Comparison of ENCODE assay signal across 12 mouse cellular contexts in genomic region chr10:18020846-18021245, GRCm38 (mm10). TPM values are rescaled to one million over a fixed set of nuclear protein-coding genes. Genes with fewer than 3 reads are reported as not detected.
DNase-seq lines count a peak whose midpoint lies in the region; ATAC-seq and TF ChIP-seq lines count a peak whose summit lies in the region.
"Had no signal": no experiment of that assay in that cellular context is flagged by ENCODE, and none has a peak within 500 bp of the region (broad histone marks: within the 10 kb centered on the region; RNA-seq: fewer than 3 reads in every experiment).

No protein-coding gene starts in this region.

- WGBS in heart, embryonic 11.5 days (ENCODE audit: insufficient replicate concordance) = 90% methylated on average over 1 of the region's 1 CpGs
- WGBS in neural tube, embryonic 11.5 days = 77% methylated on average over 1 of the region's 1 CpGs
- WGBS in hindbrain, embryonic 14.5 days = 38% methylated on average over 1 of the region's 1 CpGs
- 92% methylated on average over 1 of the region's 1 CpGs for WGBS in lung, postnatal 0 days

- intact Hi-C loops in heart, postnatal 14 days (cut with DNase I) = no loop called here

- H3K27me3 ChIP-seq in heart, embryonic 11.5 days (ENCODE audit: control insufficient read depth, insufficient read depth, low read length) = no peaks in the 10 kb centered on the region
- H3K27me3 ChIP-seq in neural tube, embryonic 11.5 days (ENCODE audit: control insufficient read depth, insufficient read depth, low read length) = no peaks in the 10 kb centered on the region
- no peaks in the 10 kb centered on the region for H3K27me3 ChIP-seq in hindbrain, embryonic 14.5 days (ENCODE audit: control insufficient read depth, insufficient read depth, low read length)
- no peaks in the 10 kb centered on the region for H3K27me3 ChIP-seq in lung, postnatal 0 days (replicated peaks; ENCODE audit: insufficient read depth, low read length)
- H3K27me3 ChIP-seq: liver, embryonic 13.5 days had no signal

- H3K27ac ChIP-seq in heart, embryonic 11.5 days (ENCODE audit: low read depth, low read length) = no peak overlapping the region
- 0 out of 2 replicates have a peak overlapping the region, but pooled peaks have one; percentile 23 for H3K27ac ChIP-seq in neural tube, embryonic 11.5 days (ENCODE audit: low read depth, low read length)
- no peak overlapping the region for H3K27ac ChIP-seq in hindbrain, embryonic 14.5 days
- no peak overlapping the region for H3K27ac ChIP-seq in lung, postnatal 0 days (ENCODE audit: low read length)
- H3K27ac ChIP-seq: liver, embryonic 13.5 days had no signal

- TF ChIP-seq CTCF in lung, postnatal 0 days (IDR thresholded peaks at IDR 0.05) = no peak

- DNase-seq in heart, postnatal 14 days = no peak
- DNase-seq in neural tube, embryonic 11.5 days (ENCODE audit: low spot score) = no peak
- no peak for DNase-seq in neural tube, embryonic 10.5 days (ENCODE audit: extremely low spot score, low spot score)
- DNase-seq in hindbrain, embryonic 14.5 days (ENCODE audit: low spot score) = no peak
- DNase-seq in telencephalon, adult 2 months (ENCODE audit: low read depth, low spot score) = peak; percentile 59
- DNase-seq in layer of hippocampus, adult 8-10 months (ENCODE audit: low spot score in 2 of 2) = no peak
- DNase-seq in lung, postnatal 0 days (ENCODE audit: low spot score) = no peak
- DNase-seq: adrenal gland, postnatal 36 days; kidney, adult 8-10 months; layer of hippocampus, postnatal 36 days; liver, embryonic 13.5 days had no signal

- no peak for ATAC-seq in heart, embryonic 11.5 days (replicated peaks; ENCODE audit: insufficient number of reproducible peaks, low FRiP score, low TSS enrichment)
- no peak for ATAC-seq in neural tube, embryonic 11.5 days (ENCODE audit: insufficient read depth, low FRiP score, low TSS enrichment)
- ATAC-seq in hindbrain, embryonic 14.5 days (ENCODE audit: low FRiP score) = no peak
- ATAC-seq in lung, postnatal 0 days = no peak

- no peak overlapping the region for H3K9ac ChIP-seq in heart, embryonic 11.5 days (ENCODE audit: low read depth, low read length)
- no peak overlapping the region for H3K9ac ChIP-seq in neural tube, embryonic 11.5 days (ENCODE audit: low read length)
- no peak overlapping the region for H3K9ac ChIP-seq in hindbrain, embryonic 14.5 days
- H3K9ac ChIP-seq in lung, postnatal 0 days (replicated peaks; ENCODE audit: low read depth) = no peak overlapping the region

- TF ChIP-seq EP300 in lung, postnatal 0 days (IDR thresholded peaks at IDR 0.05) = no peak

- H3K4me3 ChIP-seq in heart, embryonic 11.5 days (ENCODE audit: low read depth, low read length) = no peak overlapping the region
- H3K4me3 ChIP-seq in neural tube, embryonic 11.5 days (ENCODE audit: low read depth, low read length) = no peak overlapping the region
- no peak overlapping the region for H3K4me3 ChIP-seq in hindbrain, embryonic 14.5 days (replicated peaks; ENCODE audit: low read length)
- H3K4me3 ChIP-seq in lung, postnatal 0 days (ENCODE audit: low read depth, low read length) = no peak overlapping the region

- peaks cover 14% of the 10 kb centered on the region for H3K36me3 ChIP-seq in heart, embryonic 11.5 days (ENCODE audit: control insufficient read depth, insufficient read depth, low read length)
- no peaks in the 10 kb centered on the region for H3K36me3 ChIP-seq in neural tube, embryonic 11.5 days (ENCODE audit: control insufficient read depth, insufficient read depth, low read length)
- peaks cover 22% of the 10 kb centered on the region for H3K36me3 ChIP-seq in hindbrain, embryonic 14.5 days (replicated peaks; ENCODE audit: control insufficient read depth, insufficient read depth)
- no peaks in the 10 kb centered on the region for H3K36me3 ChIP-seq in lung, postnatal 0 days (ENCODE audit: insufficient read depth, low read length)

- peak overlapping the region; percentile 59; the same call in 1 of the 2 replicates for H3K4me2 ChIP-seq in heart, embryonic 11.5 days
- no peak overlapping the region for H3K4me2 ChIP-seq in neural tube, embryonic 11.5 days (ENCODE audit: low read depth)
- peak overlapping the region; percentile 62; the same call in 1 of the 2 replicates for H3K4me2 ChIP-seq in hindbrain, embryonic 14.5 days (replicated peaks)
- H3K4me2 ChIP-seq in lung, postnatal 0 days (replicated peaks; ENCODE audit: low read depth, low read length) = no peak overlapping the region

- H3K4me1 ChIP-seq in heart, embryonic 11.5 days (ENCODE audit: control insufficient read depth, insufficient read depth, low read length) = peaks cover 7% of the 10 kb centered on the region; the same call in 1 of the 2 replicates
- peaks cover 2% of the 10 kb centered on the region; the same call in 1 of the 2 replicates for H3K4me1 ChIP-seq in neural tube, embryonic 11.5 days (ENCODE audit: control insufficient read depth, insufficient read depth, low read length)
- 0 out of 2 replicates have a peak, but pooled peaks cover 6% of the 10 kb centered on the region for H3K4me1 ChIP-seq in hindbrain, embryonic 14.5 days (replicated peaks; ENCODE audit: control insufficient read depth, insufficient read depth, low read length)
- no peaks in the 10 kb centered on the region for H3K4me1 ChIP-seq in lung, postnatal 0 days (ENCODE audit: insufficient read depth, low read depth, low read length)

- H3K9me3 ChIP-seq in heart, embryonic 11.5 days (replicated peaks; ENCODE audit: control insufficient read depth, low read length) = no peaks in the 10 kb centered on the region
- no peaks in the 10 kb centered on the region for H3K9me3 ChIP-seq in neural tube, embryonic 11.5 days (ENCODE audit: control insufficient read depth, low read length)
- H3K9me3 ChIP-seq in hindbrain, embryonic 14.5 days (ENCODE audit: control insufficient read depth, low read length) = no peaks in the 10 kb centered on the region
- no peaks in the 10 kb centered on the region for H3K9me3 ChIP-seq in lung, postnatal 0 days (ENCODE audit: low read length)
- H3K9me3 ChIP-seq: liver, embryonic 13.5 days had no signal

RNA-seq across cellular contexts. Expression of gene Abracl, which starts 2.2 kb away (rescaled TPM):
- polyA plus RNA-seq in heart, embryonic 11.5 days (2014; fragmentation: Nextera tagmentation; extraction: Ambion mirVana) = 210 and 221 TPM in 2 replicates
- total RNA-seq in heart, postnatal 14 days (2021) = 10 to 100 TPM; 35.3 to 48.4 TPM
- 179 and 181 TPM in 2 replicates for polyA plus RNA-seq in neural tube, embryonic 11.5 days (2014; fragmentation: Nextera tagmentation; extraction: Ambion mirVana)
- 50.7 and 70.4 TPM in 2 replicates for polyA plus RNA-seq in hindbrain, embryonic 14.5 days (2014; fragmentation: Nextera tagmentation; extraction: Ambion mirVana)
- total RNA-seq in layer of hippocampus, adult 8-10 months (2022) = 10 to 100 TPM; 21.8 to 36.0 (median 28.9) TPM
- polyA plus RNA-seq in lung, postnatal 0 days (2015; fragmentation: Nextera tagmentation; extraction: Ambion mirVana) = 137 and 148 TPM in 2 replicates

RNA-seq across cellular contexts. Expression of gene Reps1, which starts 34.8 kb away (rescaled TPM):
- 20.3 and 20.8 TPM in 2 replicates for polyA plus RNA-seq in heart, embryonic 11.5 days (2014; fragmentation: Nextera tagmentation; extraction: Ambion mirVana)
- 10 to 100 TPM; 30.8 to 31.7 TPM for total RNA-seq in heart, postnatal 14 days (2021)
- polyA plus RNA-seq in neural tube, embryonic 11.5 days (2014; fragmentation: Nextera tagmentation; extraction: Ambion mirVana) = 40.3 and 41.3 TPM in 2 replicates
- polyA plus RNA-seq in hindbrain, embryonic 14.5 days (2014; fragmentation: Nextera tagmentation; extraction: Ambion mirVana) = 22.5 and 25.2 TPM in 2 replicates
- 10 to 100 TPM; 75.5 to 85.7 (median 80.8) TPM for total RNA-seq in layer of hippocampus, adult 8-10 months (2022)
- 10.7 and 10.8 TPM in 2 replicates for polyA plus RNA-seq in lung, postnatal 0 days (2015; fragmentation: Nextera tagmentation; extraction: Ambion mirVana)

Comparison
In these comparisons a context has a peak if more than half of its experiments do, and no peak if none do; other contexts are left out.
1. H3K4me2 ChIP-seq: peak in heart, embryonic 11.5 days (single experiment) and hindbrain, embryonic 14.5 days (single experiment); none in neural tube, embryonic 11.5 days (single experiment) and lung, postnatal 0 days (single experiment).